ENCODE assay signal across 8 mouse cellular contexts in the genomic region with DNA sequence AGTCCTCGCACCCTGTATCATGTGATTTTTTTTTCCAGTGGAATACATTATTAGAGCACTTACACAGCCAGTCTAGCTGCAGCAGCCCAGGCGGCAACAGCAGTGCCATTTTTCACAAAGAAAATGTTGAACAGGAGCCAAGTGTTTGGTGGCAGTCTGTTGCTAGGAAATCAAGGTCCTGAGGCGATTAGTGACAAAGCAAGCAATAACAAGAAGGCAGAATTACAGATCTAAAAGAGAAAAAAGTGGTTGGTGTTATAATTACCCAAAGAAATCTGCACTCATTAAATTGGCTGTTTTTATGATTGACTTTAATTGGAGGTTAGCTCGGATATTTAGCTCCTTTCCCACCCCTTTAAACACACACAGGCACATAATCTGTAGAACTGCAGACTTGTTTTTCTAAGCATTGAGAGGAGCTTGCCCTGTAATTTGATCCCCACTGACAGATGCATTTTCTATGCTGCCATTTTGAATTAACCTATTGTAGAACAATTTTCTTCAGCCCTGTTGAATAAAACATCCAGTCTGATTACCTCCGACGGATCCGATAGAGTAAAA.
DNase-seq lines count a peak whose midpoint lies in the region; ATAC-seq lines count a peak whose summit lies in the region.
"Had no signal": no experiment of that assay in that cellular context is flagged by ENCODE, and none has a peak within 500 bp of the region (broad histone marks: within the 10 kb centered on the region; RNA-seq: fewer than 3 reads in every experiment).

No protein-coding gene starts in this region.

- peaks cover 2 to 20% of the 10 kb centered on the region in 2 experiments for H3K4me1 ChIP-seq in heart, embryonic 14.5 days (ENCODE audit: control insufficient read depth in 2 of 2, insufficient read depth in 2 of 2, low read length in 2 of 2)
- peaks cover 21% of the 10 kb centered on the region; the same call in 1 of the 2 replicates for H3K4me1 ChIP-seq in midbrain, embryonic 11.5 days (ENCODE audit: control insufficient read depth, insufficient read depth, low read length)
- H3K4me1 ChIP-seq in stomach, embryonic 14.5 days (ENCODE audit: control insufficient read depth, insufficient read depth, low read length): peaks cover 9% of the 10 kb centered on the region
- H3K4me1 ChIP-seq: liver, embryonic 13.5 days had no signal

- no peak overlapping the region for H3K9ac ChIP-seq in heart, embryonic 14.5 days (ENCODE audit: low read length)
- peak overlapping the region; percentile 42; the same call in 1 of the 2 replicates for H3K9ac ChIP-seq in midbrain, embryonic 11.5 days (ENCODE audit: low read length)
- no peak overlapping the region for H3K9ac ChIP-seq in stomach, embryonic 14.5 days (replicated peaks; ENCODE audit: low read depth, low read length)
- H3K9ac ChIP-seq: liver, embryonic 13.5 days had no signal

- no peaks in the 10 kb centered on the region for H3K9me3 ChIP-seq in heart, embryonic 14.5 days (ENCODE audit: control insufficient read depth, low read length)
- H3K9me3 ChIP-seq in midbrain, embryonic 11.5 days (ENCODE audit: control insufficient read depth, low read length): no peaks in the 10 kb centered on the region
- no peaks in the 10 kb centered on the region for H3K9me3 ChIP-seq in stomach, embryonic 14.5 days (ENCODE audit: control insufficient read depth, low read depth, low read length)
- H3K9me3 ChIP-seq: liver, embryonic 13.5 days had no signal

- H3K36me3 ChIP-seq in heart, embryonic 14.5 days (ENCODE audit: control insufficient read depth, insufficient read depth, low read length): no peaks in the 10 kb centered on the region
- H3K36me3 ChIP-seq in midbrain, embryonic 11.5 days (ENCODE audit: control insufficient read depth, insufficient read depth, low read length): no peaks in the 10 kb centered on the region
- no peaks in the 10 kb centered on the region for H3K36me3 ChIP-seq in stomach, embryonic 14.5 days (ENCODE audit: control insufficient read depth, insufficient read depth, low read length)

- H3K4me3 ChIP-seq in heart, embryonic 14.5 days (ENCODE audit: control insufficient read depth in 1 of 2, insufficient read depth in 1 of 2, low read depth in 1 of 2, low read length in 2 of 2): no peak overlapping the region
- no peak overlapping the region for H3K4me3 ChIP-seq in midbrain, embryonic 11.5 days (ENCODE audit: low read depth, low read length)
- no peak overlapping the region for H3K4me3 ChIP-seq in stomach, embryonic 14.5 days (ENCODE audit: low read depth, low read length)
- H3K4me3 ChIP-seq: liver, embryonic 13.5 days had no signal

- peak; percentile 2 to 13 for DNase-seq in adrenal gland, postnatal 4 days (ENCODE audit: low spot score in 2 of 2)
- DNase-seq in cerebellum, postnatal 25 days: peak; percentile 46 to 55
- DNase-seq in kidney, postnatal 25 days: peak; percentile 36 to 61
- peak; percentile 97 for DNase-seq in midbrain, embryonic 11.5 days (ENCODE audit: low spot score, missing footprints)
- no peak for DNase-seq in thymus, postnatal 0 days (ENCODE audit: low spot score)
- DNase-seq: liver, embryonic 13.5 days had no signal

- peak overlapping the region; percentile 62 to 67; a peak in 3 of 4 replicates for H3K27ac ChIP-seq in heart, embryonic 14.5 days (replicated peaks in 1 of 2; ENCODE audit: control insufficient read depth in 1 of 2, insufficient read depth in 1 of 2, low read depth in 2 of 2, low read length in 2 of 2)
- H3K27ac ChIP-seq in midbrain, embryonic 11.5 days (ENCODE audit: low read depth, low read length): peak overlapping the region; percentile 92
- H3K27ac ChIP-seq in stomach, embryonic 14.5 days (ENCODE audit: low read length): peak overlapping the region; percentile 48; the same call in 1 of the 2 replicates
- H3K27ac ChIP-seq: liver, embryonic 13.5 days had no signal

- 40% methylated on average over 7 of the region's 7 CpGs for WGBS in heart, embryonic 14.5 days
- 9% methylated on average over 7 of the region's 7 CpGs for WGBS in midbrain, embryonic 11.5 days
- 32% methylated on average over 7 of the region's 7 CpGs for WGBS in stomach, embryonic 14.5 days

- H3K27me3 ChIP-seq in heart, embryonic 14.5 days (ENCODE audit: control insufficient read depth, insufficient read depth, low read length): no peaks in the 10 kb centered on the region
- no peaks in the 10 kb centered on the region for H3K27me3 ChIP-seq in midbrain, embryonic 11.5 days (ENCODE audit: control insufficient read depth, insufficient read depth, low read length)
- H3K27me3 ChIP-seq in stomach, embryonic 14.5 days (ENCODE audit: control insufficient read depth, insufficient read depth, low read length): no peaks in the 10 kb centered on the region
- H3K27me3 ChIP-seq: liver, embryonic 13.5 days had no signal

- H3K4me2 ChIP-seq in heart, embryonic 14.5 days (ENCODE audit: low read length): peak overlapping the region; percentile 34
- peak overlapping the region; percentile 26; the same call in 1 of the 2 replicates for H3K4me2 ChIP-seq in midbrain, embryonic 11.5 days
- H3K4me2 ChIP-seq in stomach, embryonic 14.5 days (replicated peaks; ENCODE audit: low read depth, low read length): no peak overlapping the region
- H3K4me2 ChIP-seq: liver, embryonic 13.5 days had no signal

- peak; percentile 54 for ATAC-seq in heart, embryonic 14.5 days (ENCODE audit: insufficient number of reproducible peaks, insufficient read depth, low FRiP score, low read depth)
- ATAC-seq in midbrain, embryonic 11.5 days (ENCODE audit: low FRiP score): peak; percentile 92
- 0 out of 2 replicates have a peak, but pooled peaks have one; percentile 42 for ATAC-seq in stomach, embryonic 14.5 days (ENCODE audit: insufficient number of reproducible peaks, insufficient read depth, low FRiP score, low read depth)

Comparison
In these comparisons a context has a peak if more than half of its experiments do, and no peak if none do; other contexts are left out.
1. ATAC-seq: peak in every context shown above with its lines; median percentile 92 in midbrain, embryonic 11.5 days; 54 in heart, embryonic 14.5 days; 42 in stomach, embryonic 14.5 days.